Mouse (Mus musculus): Measurements from ENCODE around the gene Plbd2. TPM values are rescaled to one million over a fixed set of nuclear protein-coding genes. Genes with fewer than 3 reads are reported as not detected.

Gene Plbd2
- polyA plus RNA-seq, 1 experiment = 75.3 TPM

DNA sequence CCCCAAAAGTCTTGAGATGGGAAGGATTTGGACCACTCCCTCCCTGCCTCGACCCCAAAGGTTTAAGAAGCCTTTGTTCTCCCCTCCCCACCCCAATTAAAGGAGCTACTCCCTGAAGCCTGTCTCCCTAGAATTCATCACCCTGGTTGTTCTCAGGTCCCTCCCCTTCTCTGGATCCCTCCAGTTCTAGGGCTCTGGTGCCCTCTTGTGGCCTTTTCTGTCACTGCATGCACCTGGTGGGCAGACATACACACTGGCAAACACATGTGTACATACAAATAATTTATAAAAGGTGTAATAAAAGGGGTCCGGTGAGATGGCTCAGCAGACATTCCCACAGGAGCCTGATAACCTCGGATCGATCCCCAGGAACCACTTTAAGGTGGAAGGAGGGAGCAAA, 39.1 kb downstream of the Plbd2 start:
- Histone ChIP-seq H3K4me2 (ENCODE audit: low read depth) (no peak overlapping the region), H3ac (ENCODE audit: control insufficient read depth, insufficient read length) (no peak overlapping the region), H3K79me2 (ENCODE audit: control insufficient read depth, insufficient read depth) (no peaks in the 10 kb centered on the region), H3K27me3 (ENCODE audit: control insufficient read depth, insufficient read depth, insufficient read length) (peaks cover 38% of the 10 kb centered on the region), H3K36me3 (ENCODE audit: control insufficient read depth, insufficient read depth) (no peaks in the 10 kb centered on the region), H3K4me3 (no peak overlapping the region)
- TF ChIP-seq POLR2A (IDR thresholded peaks at IDR 0.05; ENCODE audit: insufficient read length, low read depth) (no peak), TCF12 (IDR thresholded peaks at IDR 0.05; ENCODE audit: insufficient read depth, poor library complexity, severe bottlenecking) (no peak), MAX (IDR thresholded peaks at IDR 0.05; ENCODE audit: low read depth) (no peak)

DNA sequence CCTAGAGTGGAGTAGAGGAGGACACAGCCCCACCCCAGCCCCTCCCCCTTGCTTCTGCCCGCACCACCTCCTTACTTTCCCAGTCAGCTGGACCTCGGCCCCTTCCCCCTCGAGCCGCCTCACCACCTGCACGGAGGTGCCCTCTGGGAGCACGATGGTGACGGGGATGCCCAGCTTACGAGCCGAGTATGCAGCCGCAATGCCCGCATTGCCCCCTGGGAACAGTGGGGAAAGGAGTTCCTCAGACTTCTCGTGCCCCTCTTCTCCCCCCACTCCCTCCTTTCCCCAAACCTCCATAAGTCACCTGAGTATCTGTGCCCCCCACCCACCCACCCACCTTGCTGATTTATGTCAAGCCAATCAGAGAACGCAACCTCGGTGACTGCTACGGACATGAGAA, 41.5 kb downstream of the Plbd2 start:
- no peak overlapping the region for H3K4me2 ChIP-seq (ENCODE audit: low read depth)
- no peaks in the 10 kb centered on the region for H3K36me3 ChIP-seq (ENCODE audit: control insufficient read depth, insufficient read depth)
- no peak overlapping the region for H3ac ChIP-seq (ENCODE audit: control insufficient read depth, insufficient read length)
- no peak overlapping the region for H3K4me3 ChIP-seq
- no peak for TF ChIP-seq USF1 (IDR thresholded peaks at IDR 0.05; ENCODE audit: low read depth)
- no peaks in the 10 kb centered on the region for H3K79me2 ChIP-seq (ENCODE audit: control insufficient read depth, insufficient read depth)
- peaks cover 28% of the 10 kb centered on the region for H3K27me3 ChIP-seq (ENCODE audit: control insufficient read depth, insufficient read depth, insufficient read length)

DNA sequence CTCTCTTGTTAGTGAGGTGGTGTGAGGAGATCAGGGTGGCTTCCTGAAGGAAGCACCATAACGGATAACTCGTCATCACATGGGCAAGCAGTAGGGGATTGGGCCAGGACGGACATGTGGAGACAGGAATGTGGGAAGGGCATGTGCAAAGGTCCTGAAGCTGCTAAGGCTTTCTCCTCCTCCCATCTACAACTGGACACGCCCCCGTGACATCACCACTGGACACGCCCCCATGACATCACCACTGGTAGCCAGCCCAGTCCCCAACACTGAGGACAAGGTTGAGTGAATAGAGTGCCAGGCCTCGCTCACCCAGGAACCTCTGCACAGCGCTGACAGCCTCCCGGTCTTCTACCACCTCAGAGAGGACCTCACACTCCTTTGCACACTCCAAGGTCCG, 44.3 kb downstream of the Plbd2 start:
- Histone ChIP-seq H3K4me3 (no peak overlapping the region), H3ac (ENCODE audit: control insufficient read depth, insufficient read length) (no peak overlapping the region), H3K36me3 (ENCODE audit: control insufficient read depth, insufficient read depth) (no peaks in the 10 kb centered on the region), H3K4me2 (ENCODE audit: low read depth) (no peak overlapping the region), H3K27me3 (ENCODE audit: control insufficient read depth, insufficient read depth, insufficient read length) (peaks cover 39% of the 10 kb centered on the region), H3K79me2 (ENCODE audit: control insufficient read depth, insufficient read depth) (no peaks in the 10 kb centered on the region)
- TF ChIP-seq MAX (IDR thresholded peaks at IDR 0.05; ENCODE audit: low read depth) = no peak
- TF ChIP-seq POLR2A (IDR thresholded peaks at IDR 0.05; ENCODE audit: insufficient read length, low read depth) = no peak
- no peak for TF ChIP-seq E2F4 (IDR thresholded peaks at IDR 0.05; ENCODE audit: insufficient read depth)
- no peak for TF ChIP-seq MYOD1 (IDR thresholded peaks at IDR 0.05; ENCODE audit: control insufficient read depth in 1 of 3, insufficient read length in 2 of 3, low read depth in 2 of 3)
- TF ChIP-seq CEBPB (IDR thresholded peaks at IDR 0.05; ENCODE audit: insufficient read depth, poor library complexity, severe bottlenecking) = no peak
- TF ChIP-seq REST (IDR thresholded peaks at IDR 0.05; ENCODE audit: insufficient read depth, insufficient read length) = no peak
- TF ChIP-seq MYOG (IDR thresholded peaks at IDR 0.05; ENCODE audit: control insufficient read depth in 1 of 3, insufficient read depth in 1 of 3, insufficient read length in 2 of 3, low read depth in 2 of 3) = no peak
- no peak for TF ChIP-seq POLR2AphosphoS2 (IDR thresholded peaks at IDR 0.05; ENCODE audit: insufficient read length, low read depth)
- no peak for TF ChIP-seq TCF3 (IDR thresholded peaks at IDR 0.05; ENCODE audit: insufficient read length, low read depth)
- no peak for TF ChIP-seq USF1 (IDR thresholded peaks at IDR 0.05; ENCODE audit: low read depth)
- TF ChIP-seq SRF (IDR thresholded peaks at IDR 0.05; ENCODE audit: control insufficient read depth, insufficient read length, low read depth) = no peak
- TF ChIP-seq TCF12 (IDR thresholded peaks at IDR 0.05; ENCODE audit: insufficient read depth, poor library complexity, severe bottlenecking) = no peak

DNA sequence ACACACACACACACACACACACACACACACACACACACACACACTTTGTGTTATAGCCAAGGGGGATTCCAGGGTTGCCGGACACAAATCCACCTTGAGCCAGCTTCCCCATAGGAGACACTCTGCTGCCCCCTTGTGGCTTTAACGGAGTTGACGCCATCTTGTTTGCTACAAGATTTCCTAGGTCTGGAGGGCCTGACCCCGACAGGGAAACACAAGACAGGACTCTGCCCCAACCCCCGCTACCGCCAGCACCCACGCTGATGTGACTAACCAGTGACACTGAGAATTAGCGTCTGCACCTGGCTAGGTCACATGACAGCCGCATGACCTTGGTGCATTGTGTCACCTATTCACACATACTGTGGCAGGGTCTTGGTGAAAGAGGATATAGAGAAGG, 45.8 kb downstream of the Plbd2 start:
- H3ac ChIP-seq (ENCODE audit: control insufficient read depth, insufficient read length) = no peak overlapping the region
- H3K79me2 ChIP-seq (ENCODE audit: control insufficient read depth, insufficient read depth) = no peaks in the 10 kb centered on the region
- H3K36me3 ChIP-seq (ENCODE audit: control insufficient read depth, insufficient read depth) = no peaks in the 10 kb centered on the region
- H3K4me3 ChIP-seq = no peak overlapping the region
- no peak overlapping the region for H3K4me2 ChIP-seq (ENCODE audit: low read depth)
- peaks cover 39% of the 10 kb centered on the region for H3K27me3 ChIP-seq (ENCODE audit: control insufficient read depth, insufficient read depth, insufficient read length)
- TF ChIP-seq MYOG (IDR thresholded peaks at IDR 0.05; ENCODE audit: control insufficient read depth in 1 of 3, insufficient read depth in 1 of 3, insufficient read length in 2 of 3, low read depth in 2 of 3) = no peak
- no peak for TF ChIP-seq REST (IDR thresholded peaks at IDR 0.05; ENCODE audit: insufficient read depth, insufficient read length)
- no peak for TF ChIP-seq MAX (IDR thresholded peaks at IDR 0.05; ENCODE audit: low read depth)
- TF ChIP-seq CEBPB (IDR thresholded peaks at IDR 0.05; ENCODE audit: insufficient read depth, poor library complexity, severe bottlenecking) = no peak
- no peak for TF ChIP-seq USF1 (IDR thresholded peaks at IDR 0.05; ENCODE audit: low read depth)
- TF ChIP-seq POLR2A (IDR thresholded peaks at IDR 0.05; ENCODE audit: insufficient read length, low read depth) = no peak
- no peak for TF ChIP-seq TCF12 (IDR thresholded peaks at IDR 0.05; ENCODE audit: insufficient read depth, poor library complexity, severe bottlenecking)
- TF ChIP-seq SRF (IDR thresholded peaks at IDR 0.05; ENCODE audit: control insufficient read depth, insufficient read length, low read depth) = no peak
- TF ChIP-seq POLR2AphosphoS2 (IDR thresholded peaks at IDR 0.05; ENCODE audit: insufficient read length, low read depth) = no peak
- no peak for TF ChIP-seq TCF3 (IDR thresholded peaks at IDR 0.05; ENCODE audit: insufficient read length, low read depth)
- no peak for TF ChIP-seq E2F4 (IDR thresholded peaks at IDR 0.05; ENCODE audit: insufficient read depth)
- no peak for TF ChIP-seq MYOD1 (IDR thresholded peaks at IDR 0.05; ENCODE audit: control insufficient read depth in 1 of 3, insufficient read length in 2 of 3, low read depth in 2 of 3)

DNA sequence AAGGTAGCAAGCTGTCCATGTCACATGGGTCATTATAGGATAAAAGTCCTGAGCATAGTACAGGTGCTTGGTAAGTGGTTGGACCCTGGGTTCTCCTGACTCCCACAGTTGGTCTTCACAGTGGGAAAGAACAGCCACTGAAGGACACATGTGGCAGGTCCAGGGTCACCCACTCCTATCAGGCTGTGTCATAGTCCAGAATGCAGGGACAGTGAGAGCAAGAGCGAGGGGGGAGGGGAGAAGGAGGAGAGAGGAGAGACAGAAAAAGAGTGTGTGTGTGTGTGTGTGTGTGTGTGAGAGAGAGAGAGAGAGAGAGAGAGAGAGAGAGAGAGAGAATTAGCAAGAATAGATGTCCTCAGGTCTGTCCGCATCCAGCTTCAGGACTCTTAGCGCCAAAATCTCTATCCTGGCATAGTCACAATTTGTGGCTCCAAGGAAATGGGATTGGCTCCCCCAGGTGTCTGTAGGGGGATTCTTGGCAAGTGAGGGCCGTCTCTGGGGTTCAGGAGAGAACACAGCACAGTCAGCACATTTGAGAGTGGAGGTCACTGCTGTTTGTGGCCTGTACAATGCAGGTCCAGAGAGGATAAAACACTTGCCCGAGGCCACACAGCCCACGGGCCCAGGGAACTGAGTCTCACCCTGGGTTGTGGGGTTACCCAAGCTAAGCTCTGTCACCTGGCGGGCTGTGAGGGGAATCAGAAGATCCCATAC, 46.4 kb downstream of the Plbd2 start:
- peaks cover 33% of the 10 kb centered on the region for H3K27me3 ChIP-seq (ENCODE audit: control insufficient read depth, insufficient read depth, insufficient read length)
- no peak overlapping the region for H3K4me2 ChIP-seq (ENCODE audit: low read depth)
- H3ac ChIP-seq (ENCODE audit: control insufficient read depth, insufficient read length) = no peak overlapping the region
- H3K36me3 ChIP-seq (ENCODE audit: control insufficient read depth, insufficient read depth) = no peaks in the 10 kb centered on the region
- TF ChIP-seq E2F4 (IDR thresholded peaks at IDR 0.05; ENCODE audit: insufficient read depth) (no peak), CEBPB (IDR thresholded peaks at IDR 0.05; ENCODE audit: insufficient read depth, poor library complexity, severe bottlenecking) (no peak), MYOD1 (IDR thresholded peaks at IDR 0.05; ENCODE audit: control insufficient read depth in 1 of 3, insufficient read length in 2 of 3, low read depth in 2 of 3) (no peak), REST (IDR thresholded peaks at IDR 0.05; ENCODE audit: insufficient read depth, insufficient read length) (no peak), MAX (IDR thresholded peaks at IDR 0.05; ENCODE audit: low read depth) (no peak), MYOG (IDR thresholded peaks at IDR 0.05; ENCODE audit: control insufficient read depth in 1 of 3, insufficient read depth in 1 of 3, insufficient read length in 2 of 3, low read depth in 2 of 3) (no peak), SRF (IDR thresholded peaks at IDR 0.05; ENCODE audit: control insufficient read depth, insufficient read length, low read depth) (no peak), POLR2A (IDR thresholded peaks at IDR 0.05; ENCODE audit: insufficient read length, low read depth) (no peak), TCF3 (IDR thresholded peaks at IDR 0.05; ENCODE audit: insufficient read length, low read depth) (no peak), TCF12 (IDR thresholded peaks at IDR 0.05; ENCODE audit: insufficient read depth, poor library complexity, severe bottlenecking) (no peak)
- no peak overlapping the region for H3K4me3 ChIP-seq
- no peaks in the 10 kb centered on the region for H3K79me2 ChIP-seq (ENCODE audit: control insufficient read depth, insufficient read depth)
